Mouse (Mus musculus): ENCODE results near the gene Cacna2d2. TPM values are rescaled to one million over a fixed set of nuclear protein-coding genes. Genes with fewer than 3 reads are reported as not detected.

Gene Cacna2d2
- total RNA-seq, 4 experiments from 2014 or later, result 0.15 to 0.65 (median 0.41) TPM

DNA sequence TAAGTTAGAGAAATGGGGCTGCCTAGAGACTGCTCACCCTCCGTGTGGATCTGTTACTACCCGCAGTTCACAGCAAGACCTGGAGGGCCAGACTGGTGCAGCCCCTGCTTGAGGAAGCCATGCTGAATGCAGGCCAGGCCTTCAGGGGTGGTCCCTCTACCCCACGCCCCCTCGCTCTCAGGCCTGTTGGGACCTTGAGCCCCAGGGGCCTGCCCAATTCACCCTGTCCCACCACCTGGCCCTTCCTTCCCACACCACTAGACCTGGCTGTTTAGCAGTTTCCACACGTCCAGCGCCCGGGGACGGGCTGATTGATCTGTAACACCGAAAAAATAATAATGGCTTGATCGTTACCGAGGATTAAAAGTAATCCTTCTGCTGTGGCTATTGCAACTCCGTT, 94.8 kb downstream of the Cacna2d2 start:
- no peak for DNase-seq (ENCODE audit: low spot score in 2 of 2)

- DNase-seq (ENCODE audit: low spot score in 2 of 2), result no peak
Measured at GRCm38 (mm10) chr9:107496359-107496758, 96.9 kb downstream of the Cacna2d2 start.

GRCm38 (mm10) chr9:107500708-107501286, 101.4 kb downstream of the Cacna2d2 start:
- DNase-seq (ENCODE audit: low spot score in 2 of 2), result peak in 1 of 2 experiments; percentile 26

DNA sequence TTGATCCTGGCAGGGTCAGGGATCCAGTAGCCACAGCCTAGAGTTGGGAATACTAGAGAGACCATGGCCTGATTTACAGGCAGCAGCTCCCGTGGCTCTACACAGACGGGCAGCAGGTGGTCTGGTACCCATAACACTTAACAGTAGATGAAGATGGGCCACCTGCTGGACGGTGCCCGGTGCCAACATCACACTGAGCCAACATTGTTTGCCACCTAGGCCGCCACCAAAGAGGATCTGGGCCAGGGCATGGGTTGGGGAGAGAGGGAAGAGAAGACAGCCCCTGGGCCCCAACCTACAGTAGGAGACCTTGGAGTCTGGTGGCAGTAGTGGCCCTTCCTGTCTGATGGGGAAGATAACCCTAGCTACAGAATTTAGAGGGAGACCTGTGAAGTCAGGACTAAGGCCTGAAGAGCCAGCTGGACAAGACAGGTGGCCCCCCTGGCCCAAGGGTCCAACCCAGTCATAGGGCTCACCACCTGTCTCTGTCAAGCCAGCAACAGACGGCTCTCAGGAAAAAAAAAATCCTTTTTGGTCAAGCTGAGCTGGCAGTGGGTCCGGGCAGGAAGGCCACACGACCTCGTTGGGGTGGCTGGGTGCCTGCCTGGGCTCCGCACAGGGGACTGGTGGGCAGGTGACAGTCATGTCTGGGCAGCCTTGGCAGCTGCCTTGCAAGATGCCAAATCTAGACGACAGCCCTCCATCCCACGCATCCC, 102.9 kb downstream of the Cacna2d2 start:
- no peak for DNase-seq (ENCODE audit: low spot score in 2 of 2)

- DNase-seq (ENCODE audit: low spot score in 2 of 2), result no peak
Measured at GRCm38 (mm10) chr9:107504662-107505537, 105.5 kb downstream of the Cacna2d2 start.

DNA sequence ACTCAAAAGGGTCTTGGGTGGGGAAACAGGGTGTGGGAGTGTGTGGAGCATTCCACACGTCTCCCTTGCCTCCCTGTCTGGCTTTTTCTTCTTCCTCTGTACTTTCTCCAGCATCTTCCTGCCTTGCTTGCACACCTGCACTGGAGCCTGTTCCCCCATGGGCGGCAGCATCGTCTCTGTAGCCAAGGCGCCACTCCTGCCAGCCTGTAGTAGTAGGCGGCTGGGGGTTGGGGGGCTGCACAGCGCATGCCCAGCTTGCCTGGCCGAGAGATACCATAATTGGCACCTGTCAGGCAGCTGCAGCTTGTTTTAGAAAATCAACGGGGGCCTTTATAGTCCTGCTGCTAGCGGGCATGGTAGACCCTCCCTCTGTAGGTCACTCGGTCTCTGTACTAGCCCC, 108.9 kb downstream of the Cacna2d2 start:
- DNase-seq (ENCODE audit: low spot score in 2 of 2), result no peak

DNA sequence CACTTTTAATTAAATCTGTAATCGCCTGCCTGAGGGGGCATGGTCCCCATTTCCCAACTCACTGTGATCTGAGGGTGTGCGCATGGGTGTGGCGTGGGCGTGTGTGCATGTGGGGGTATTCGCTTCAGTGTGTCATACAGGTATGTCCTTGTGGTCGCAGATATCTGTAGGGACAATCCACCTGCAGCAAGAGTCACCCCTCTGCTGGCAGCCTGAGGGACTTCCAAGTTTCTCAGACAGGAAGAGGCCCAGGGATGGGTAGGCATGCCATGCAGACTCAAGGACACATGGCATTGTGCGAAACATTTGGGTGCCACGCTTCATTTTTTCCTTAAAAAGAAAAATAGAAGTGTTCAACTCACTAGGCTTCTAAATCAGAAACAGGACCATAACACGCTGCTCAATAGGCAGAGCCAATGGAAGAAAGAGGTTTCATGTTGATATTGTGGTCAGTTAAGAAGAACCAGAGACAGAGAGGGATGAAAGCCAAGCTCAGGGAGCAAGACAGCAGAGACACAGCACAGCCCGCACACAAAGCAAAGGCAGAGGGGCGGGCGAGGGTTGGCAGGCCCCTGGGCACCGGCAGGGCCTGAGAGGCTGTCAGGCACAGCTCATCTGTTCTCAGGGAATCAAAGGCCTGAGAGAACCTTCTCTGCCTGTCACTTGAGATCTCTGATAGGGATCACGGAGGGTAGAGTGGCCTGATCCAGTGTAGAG, 111.1 kb downstream of the Cacna2d2 start:
- no peak for DNase-seq (ENCODE audit: low spot score in 2 of 2)

DNA sequence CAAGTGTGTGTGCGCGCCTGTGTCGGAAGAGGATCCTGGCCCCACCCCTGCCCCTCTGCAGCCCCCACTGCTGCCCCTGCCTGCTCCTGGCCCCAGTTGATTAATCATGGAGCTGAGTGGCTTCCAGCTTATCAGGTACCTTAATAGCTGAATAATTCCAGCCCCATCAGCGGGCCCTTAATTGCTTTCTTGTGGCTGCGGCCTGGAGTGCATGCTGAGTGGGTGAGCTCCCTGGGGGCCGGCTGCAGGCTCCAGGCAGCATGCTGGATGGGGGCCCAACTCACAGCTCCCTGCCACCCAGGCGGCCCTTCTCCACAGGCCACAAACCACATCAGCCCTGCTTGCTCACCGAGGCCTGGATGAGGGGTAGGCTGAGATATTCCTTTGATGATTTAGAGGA, 112.0 kb downstream of the Cacna2d2 start:
- no peak for DNase-seq (ENCODE audit: low spot score in 2 of 2)

- no peak for DNase-seq (ENCODE audit: low spot score in 2 of 2)
Measured at GRCm38 (mm10) chr9:107512326-107512725, 112.9 kb downstream of the Cacna2d2 start.

DNA sequence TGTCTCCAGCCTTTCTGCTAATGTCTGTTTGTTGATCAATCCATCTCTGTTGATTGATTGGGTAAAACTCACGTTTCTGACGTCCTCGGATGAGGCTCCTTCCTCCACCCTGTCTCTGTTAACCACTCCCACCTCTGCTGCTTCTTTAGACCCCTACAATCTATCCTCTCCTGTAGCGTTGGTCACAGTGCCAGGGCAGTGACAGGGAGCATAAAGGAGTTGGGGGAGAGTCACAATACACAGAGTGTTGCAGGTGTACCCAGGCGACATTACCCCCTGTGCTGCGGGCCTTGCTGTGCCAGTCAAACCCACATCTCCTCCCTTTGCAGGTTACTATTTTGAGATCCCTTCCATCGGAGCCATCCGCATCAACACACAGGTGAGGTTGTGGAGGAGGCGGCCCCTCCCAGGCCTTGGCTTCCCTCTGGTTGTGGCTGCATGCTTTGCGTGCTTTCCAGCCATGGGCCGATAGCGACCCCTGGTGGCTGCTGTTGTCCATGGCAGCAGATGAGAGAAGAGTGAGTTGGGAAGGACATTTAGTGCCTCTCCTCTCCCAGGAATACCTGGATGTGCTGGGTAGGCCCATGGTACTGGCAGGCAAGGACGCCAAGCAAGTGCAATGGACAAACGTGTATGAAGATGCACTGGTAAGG, 115.0 kb downstream of the Cacna2d2 start:
- DNase-seq (ENCODE audit: low spot score in 2 of 2), result peak; percentile 62 to 68

DNA sequence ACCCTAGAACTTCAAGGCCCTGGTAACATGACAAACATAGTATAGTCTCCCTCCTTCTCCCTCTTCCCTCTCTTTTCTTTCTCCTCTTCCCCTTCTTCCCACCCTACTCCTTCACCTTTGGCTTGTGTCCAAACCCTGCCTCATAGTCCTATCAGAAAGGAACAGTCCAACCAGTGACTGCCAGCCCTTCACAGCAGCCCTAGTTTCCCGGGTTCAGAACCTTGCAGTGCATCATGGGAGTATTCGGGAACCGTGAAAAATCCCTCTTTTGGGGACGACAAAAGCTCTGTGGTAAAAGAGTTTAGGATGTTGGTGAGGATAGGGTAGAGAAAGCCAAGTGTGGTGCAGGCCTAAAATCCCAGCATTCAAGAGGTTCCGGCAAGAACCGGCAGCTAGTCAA, 120.9 kb downstream of the Cacna2d2 start:
- no peak for DNase-seq (ENCODE audit: low spot score in 2 of 2)

DNA sequence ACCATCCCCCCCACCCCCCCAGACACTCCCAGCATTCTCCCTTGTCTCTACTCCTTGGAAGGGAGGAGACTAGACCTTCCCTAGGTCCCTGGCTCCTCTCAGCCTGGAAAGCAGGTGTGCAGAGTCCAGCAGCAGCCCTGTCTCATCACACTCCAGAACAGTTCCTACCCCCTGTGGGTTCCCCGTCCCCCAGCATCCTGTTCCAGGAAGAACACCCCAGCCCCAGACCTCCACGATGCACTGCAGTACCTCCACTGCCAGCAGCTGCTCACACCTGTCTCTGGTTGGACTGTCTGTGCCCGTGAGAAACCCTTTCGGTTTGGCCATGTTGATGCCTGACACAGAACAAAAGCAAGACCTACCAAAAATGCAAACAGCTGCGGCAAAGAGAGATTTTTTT, 121.8 kb downstream of the Cacna2d2 start:
- no peak for DNase-seq (ENCODE audit: low spot score in 2 of 2)

DNA sequence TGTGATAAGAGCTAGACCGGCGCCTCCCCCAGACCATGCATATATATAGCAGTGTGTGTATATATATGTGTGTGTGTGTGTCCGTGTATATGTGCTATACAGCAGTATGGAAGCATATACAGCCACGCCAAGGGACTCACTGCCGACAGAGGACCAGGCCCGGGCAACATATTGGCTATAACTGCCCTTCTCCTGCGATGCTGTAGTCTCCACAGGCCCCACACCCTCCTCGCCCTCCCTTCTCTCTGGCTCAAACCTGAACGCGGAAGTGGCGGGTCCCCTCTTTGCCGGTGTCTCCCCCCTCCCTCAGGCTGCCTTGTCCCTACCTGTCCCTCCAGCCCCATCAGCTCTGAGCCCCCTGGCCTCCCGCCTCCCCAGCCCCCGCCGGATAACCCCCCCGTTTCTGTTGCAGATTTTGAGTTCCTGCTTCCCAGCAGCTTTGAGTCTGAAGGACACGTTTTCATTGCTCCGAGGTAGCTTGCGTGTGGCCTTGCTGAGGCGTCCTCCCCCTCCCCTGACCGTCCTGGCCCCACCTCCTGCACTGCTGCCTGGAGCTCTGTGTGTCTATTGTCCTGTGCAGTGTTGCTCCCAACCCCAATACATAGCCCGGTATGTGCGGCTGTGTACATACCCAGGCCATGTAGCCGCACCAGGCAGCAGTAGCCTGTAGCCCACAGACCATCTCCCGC, 122.4 kb downstream of the Cacna2d2 start:
- DNase-seq (ENCODE audit: low spot score in 2 of 2), result no peak

DNA sequence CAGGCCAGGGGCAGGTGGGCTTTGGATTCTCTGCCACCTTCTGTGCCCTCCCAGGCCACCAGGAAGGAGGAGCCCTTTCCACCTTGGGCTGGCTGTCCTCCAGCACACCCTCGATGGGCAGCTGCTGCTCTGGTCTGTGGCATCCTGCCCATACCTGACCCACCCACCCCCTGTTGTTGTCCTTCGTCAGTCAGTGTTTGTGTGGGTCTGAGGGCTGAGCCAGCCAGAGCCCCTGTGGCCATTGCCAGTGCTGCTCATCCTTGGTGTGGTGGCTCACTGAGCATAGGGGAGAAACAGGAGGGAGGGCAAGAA, 122.9 kb downstream of the Cacna2d2 start:
- no peak for DNase-seq (ENCODE audit: low spot score in 2 of 2)

GRCm38 (mm10) chr9:107526198-107527026, 127.0 kb downstream of the Cacna2d2 start:
- DNase-seq (ENCODE audit: low spot score in 2 of 2), result peak; percentile 65

DNA sequence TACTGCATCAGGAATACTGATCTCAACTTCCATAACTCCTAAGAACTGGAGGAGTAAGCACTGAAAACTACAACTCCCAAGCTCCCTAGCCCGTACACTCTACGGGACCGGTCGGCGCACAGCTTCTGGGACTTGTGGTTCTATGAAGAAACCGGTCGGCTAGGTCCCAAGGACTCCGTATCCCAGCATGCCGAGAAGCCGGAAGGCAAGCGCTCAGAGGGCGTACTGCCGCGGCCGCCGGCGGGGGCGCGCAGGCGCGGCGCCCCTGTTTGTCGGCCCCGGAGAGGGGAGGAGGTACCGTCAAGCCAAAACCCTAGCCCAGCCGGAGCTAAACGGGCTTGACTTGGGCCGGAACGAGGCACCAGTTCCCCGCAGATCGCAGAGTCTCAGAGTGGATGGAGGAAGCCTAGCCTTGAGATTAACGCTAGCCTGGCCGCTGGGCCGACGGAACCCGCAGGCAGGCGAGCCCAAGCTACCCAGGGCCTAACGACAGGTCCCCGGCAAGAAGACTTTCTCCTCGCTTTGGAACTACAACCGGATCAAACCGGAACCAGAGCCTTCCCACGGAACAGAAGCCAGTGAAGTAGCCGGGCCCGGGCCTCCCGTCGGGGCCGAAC, 134.5 kb downstream of the Cacna2d2 start, which contains the start of gene Tmem115:
Gene Tmem115, plus strand, starts transcription at position 155 of the 617 bp plus-strand sequence.
- peak; percentile 85 to 92 for DNase-seq (ENCODE audit: low spot score in 2 of 2)

DNA sequence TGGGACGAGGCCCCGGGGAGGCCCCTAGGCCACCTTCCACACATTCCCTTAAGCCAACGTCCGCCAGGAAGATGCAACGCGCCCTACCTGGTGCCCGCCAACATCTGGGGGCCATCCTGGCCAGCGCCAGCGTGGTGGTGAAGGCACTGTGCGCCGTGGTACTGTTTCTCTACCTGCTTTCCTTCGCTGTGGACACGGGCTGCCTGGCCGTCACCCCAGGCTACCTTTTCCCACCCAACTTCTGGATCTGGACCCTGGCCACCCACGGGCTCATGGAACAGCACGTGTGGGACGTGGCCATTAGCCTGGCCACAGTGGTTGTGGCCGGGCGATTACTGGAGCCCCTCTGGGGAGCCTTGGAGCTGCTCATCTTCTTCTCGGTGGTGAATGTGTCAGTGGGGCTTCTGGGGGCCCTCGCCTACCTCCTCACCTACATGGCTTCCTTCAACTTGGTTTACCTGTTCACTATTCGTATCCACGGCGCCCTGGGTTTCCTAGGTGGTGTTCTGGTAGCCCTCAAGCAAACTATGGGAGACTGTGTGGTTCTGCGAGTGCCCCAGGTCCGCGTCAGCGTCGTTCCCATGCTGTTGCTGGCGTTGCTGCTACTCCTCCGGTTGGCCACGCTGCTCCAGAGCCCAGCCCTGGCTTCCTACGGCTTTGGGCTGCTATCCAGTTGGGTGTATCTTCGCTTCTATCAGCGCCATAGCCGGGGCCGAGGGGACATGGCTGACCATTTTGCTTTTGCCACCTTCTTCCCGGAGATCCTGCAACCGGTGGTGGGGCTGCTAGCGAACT, 135.2 kb downstream of the Cacna2d2 start:
- DNase-seq (ENCODE audit: low spot score in 2 of 2), result no peak

DNA sequence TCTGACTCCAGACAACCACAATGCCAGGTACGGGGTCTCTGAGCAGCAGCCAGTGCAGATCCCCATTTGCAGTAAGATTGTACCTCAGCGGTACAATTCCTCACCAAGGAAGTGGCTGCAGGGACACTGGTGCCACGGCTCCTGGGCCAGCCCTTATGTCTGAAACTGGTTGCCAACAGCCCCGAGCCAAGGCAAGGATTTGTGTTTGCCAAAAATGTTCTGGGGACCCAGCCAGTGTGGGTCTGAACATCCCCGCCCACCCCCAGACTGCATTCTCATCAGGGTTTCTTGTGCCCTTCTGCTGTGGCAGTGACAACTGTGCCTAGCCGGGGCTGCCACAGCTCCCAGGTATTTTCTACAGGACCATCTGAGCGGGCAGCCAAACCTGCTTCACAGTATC, 138.8 kb downstream of the Cacna2d2 start:
- DNase-seq (ENCODE audit: low spot score in 2 of 2), result no peak
